Mouse (Mus musculus): ENCODE results near the gene Sort1.

The Sort1 gene

DNA sequence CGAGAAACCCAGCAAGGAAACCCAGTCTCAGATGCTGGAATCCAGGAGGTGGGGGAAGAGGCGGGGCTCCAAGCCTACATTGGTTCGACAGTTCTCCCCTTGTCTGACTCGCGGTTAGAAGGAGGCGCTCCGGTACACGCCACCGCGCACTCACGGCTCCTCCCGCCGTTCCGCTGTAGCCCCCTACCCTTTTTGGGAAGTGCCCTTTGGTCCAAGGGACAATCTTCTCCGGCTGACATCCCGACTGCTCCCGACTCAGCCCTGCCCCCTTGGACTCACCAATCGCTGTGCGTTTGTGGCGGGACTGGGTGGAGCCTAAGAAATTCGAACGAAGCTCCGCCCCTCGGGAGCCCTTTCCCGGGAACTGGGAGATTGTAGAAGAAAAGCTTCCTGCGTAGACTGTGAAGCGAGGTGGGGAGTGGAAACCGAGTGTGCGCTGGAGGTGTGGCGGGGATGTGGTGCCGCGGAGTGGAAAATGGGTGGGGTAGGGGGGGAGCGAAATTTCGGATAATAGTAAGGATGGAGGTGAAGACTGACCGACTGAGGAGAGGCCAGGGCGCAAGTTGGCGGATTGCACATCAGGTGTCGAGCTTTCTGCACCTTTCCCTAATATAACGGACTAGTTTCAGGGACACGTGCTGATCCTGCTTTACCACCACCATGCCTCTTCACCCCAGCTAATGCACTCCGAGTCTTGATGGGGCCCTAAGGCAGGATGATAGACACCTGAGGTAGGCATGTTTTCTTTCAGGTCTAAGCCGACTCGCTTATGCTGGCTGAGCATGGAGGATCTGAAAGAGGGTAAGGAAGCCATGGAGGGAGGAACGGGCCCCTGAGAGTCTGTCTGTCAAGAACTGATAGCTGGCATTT, 99.8 kb downstream of the Sort1 start, which contains the start of gene Psrc1:
TSS of gene Psrc1 (plus strand) at position 355 of the 870 bp plus-strand sequence.
- peak; percentile 88 for DNase-seq (ENCODE audit: low read depth, low spot score)

DNA sequence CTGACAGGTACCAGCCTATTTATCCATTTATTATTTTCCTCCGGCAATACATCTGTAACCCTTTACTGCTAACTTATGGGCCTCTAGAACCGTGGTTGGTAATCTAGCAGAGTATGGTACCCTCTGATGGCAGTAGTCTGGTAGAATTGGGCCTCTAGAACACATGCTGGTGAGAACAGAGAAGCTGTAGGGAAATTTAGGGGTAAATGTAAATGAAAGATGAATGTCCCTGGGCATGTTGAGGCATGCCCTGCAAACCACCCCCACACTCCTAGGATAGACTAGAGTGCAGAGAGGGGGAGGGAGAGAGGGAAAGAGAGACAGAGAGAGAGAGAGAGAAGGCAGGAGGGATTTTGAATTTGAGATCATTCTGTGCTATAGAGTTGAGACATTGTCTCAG, 100.5 kb downstream of the Sort1 start:
- no peak for DNase-seq (ENCODE audit: low read depth, low spot score)

- DNase-seq (ENCODE audit: low read depth, low spot score): no peak
Measured at GRCm38 (mm10) chr3:108386186-108386585, 102.3 kb downstream of the Sort1 start.

- peak; percentile 99 for DNase-seq (ENCODE audit: low read depth, low spot score)
Measured at GRCm38 (mm10) chr3:108389111-108389545, 105.2 kb downstream of the Sort1 start.

- no peak for DNase-seq (ENCODE audit: low read depth, low spot score)
Measured at GRCm38 (mm10) chr3:108392299-108392698, 108.4 kb downstream of the Sort1 start.

DNA sequence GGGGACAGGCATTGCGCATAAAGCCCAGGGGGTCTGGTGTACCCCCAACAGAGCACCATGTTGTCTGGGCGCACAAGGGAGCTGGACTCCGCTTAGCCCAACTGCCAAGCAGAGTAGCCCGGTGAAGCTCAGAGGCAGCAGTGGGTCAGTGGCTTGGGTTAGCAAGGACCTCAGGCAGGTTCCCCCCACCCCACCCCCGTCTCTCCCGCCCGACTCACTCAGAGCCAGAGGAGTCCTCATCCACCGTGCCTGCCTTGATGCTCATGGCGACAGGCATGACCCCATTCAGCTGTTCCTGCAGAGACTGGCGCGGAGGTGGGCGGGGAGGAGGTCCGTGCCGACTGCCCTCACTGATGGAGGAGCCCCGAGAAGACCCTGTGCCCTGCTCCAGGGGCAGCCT, 108.9 kb downstream of the Sort1 start:
- DNase-seq (ENCODE audit: low read depth, low spot score): no peak

DNA sequence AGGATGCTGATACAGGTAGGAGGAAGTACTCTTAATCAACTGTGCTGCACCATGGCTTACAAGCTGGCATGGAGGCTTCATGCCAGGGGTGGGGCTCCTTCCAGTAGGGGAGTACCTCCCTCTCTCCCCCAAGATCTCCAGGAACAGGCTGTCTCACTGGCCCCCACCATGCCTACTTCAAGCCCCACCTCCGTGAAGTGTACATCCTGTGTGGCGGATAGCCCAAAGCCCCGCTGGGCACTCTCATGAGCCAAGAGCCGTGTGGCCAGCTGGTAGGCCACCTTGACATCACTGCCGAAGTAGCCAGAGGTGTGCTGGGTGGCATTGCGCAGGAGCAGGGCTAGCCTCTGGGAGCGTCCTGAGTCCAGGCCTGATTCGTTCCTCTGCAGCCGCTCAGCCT, 114.4 kb downstream of the Sort1 start:
- no peak for DNase-seq (ENCODE audit: low read depth, low spot score)

DNA sequence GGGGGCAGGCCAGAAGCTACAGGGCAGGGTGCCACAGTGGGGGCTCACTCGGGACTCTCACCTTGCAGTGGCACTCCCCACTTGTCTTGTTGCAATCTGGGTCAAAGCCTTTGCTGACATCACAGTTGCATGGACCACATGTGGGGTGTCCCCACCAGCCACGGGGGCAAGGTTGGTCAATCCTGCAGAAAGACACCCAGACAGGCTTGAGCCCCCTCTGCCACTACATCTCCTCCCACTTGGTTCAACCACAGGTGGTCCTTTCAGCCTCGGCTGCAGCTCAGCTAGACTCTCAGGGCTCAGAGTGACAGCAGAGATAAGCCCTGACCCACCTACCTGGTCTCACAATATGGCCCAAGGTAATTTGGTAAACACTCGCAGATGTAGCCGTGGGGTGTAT, 116.6 kb downstream of the Sort1 start:
- DNase-seq (ENCODE audit: low read depth, low spot score): no peak

GRCm38 (mm10) chr3:108401692-108402527, 118.0 kb downstream of the Sort1 start:
- DNase-seq (ENCODE audit: low read depth, low spot score): peak; percentile 93

DNA sequence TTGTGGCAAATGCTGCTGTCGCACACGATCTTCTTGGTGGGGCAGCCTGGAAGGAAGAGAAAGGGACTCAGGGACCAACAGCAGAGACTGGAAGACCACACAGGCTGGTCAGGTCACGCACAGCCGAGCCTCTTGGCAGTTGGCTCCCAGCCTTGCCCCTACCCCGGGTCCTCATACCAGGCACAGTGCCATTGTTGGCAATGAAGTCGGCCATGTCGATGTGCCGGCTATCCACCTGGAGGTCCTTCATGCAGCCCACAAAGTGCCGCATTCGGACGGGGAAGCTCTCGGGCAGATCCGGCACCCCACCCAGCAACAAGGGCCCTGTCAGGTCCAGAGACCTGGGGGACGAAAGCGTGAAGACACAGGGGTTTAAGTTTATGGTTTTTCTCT, 118.6 kb downstream of the Sort1 start:
- DNase-seq (ENCODE audit: low read depth, low spot score): no peak

- no peak for DNase-seq (ENCODE audit: low read depth, low spot score)
Measured at GRCm38 (mm10) chr3:108405536-108406305, 121.8 kb downstream of the Sort1 start.

DNA sequence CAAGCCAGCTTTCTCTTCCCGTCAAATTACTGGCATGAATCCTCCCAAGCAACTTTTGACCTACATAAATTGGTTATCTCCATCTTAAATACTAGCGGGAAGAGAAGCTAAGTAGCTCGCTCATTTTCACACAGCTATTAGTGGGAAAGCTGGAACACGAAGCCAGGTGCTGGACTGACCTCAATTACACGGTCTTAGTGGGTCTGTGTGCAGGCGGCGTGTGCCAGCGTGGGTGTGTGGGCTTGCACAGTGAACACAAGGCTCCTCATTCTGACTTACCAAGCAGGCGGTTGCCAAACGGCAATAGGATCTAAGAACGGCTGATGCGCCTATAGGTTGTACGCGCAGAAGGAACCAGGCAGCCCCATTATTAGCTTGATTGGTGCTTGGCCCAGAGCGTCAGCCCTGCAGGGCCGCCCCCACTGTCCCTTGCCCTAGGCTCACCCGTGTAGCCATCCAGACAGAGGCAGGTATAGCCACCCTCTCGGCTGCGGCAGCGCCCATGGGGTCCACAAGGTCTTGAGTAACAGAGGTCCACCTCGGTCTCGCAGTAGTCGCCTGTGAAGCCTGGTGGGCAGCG, 122.5 kb downstream of the Sort1 start:
- DNase-seq (ENCODE audit: low read depth, low spot score): no peak

- no peak for DNase-seq (ENCODE audit: low read depth, low spot score)
Measured at GRCm38 (mm10) chr3:108408517-108409008, 124.7 kb downstream of the Sort1 start.

- no peak for DNase-seq (ENCODE audit: low read depth, low spot score)
Measured at GRCm38 (mm10) chr3:108409656-108410358, 125.9 kb downstream of the Sort1 start.

- DNase-seq (ENCODE audit: low read depth, low spot score): no peak
Measured at GRCm38 (mm10) chr3:108410359-108410714, 126.5 kb downstream of the Sort1 start.

All from forelimb bud, embryonic 11.5 days (tissue).